9 mouse cellular contexts compared by ENCODE assay signal in genomic region chr10:95557337-95557828, GRCm38 (mm10). TPM values are rescaled to one million over a fixed set of nuclear protein-coding genes. Genes with fewer than 3 reads are reported as not detected.
DNase-seq lines count a peak whose midpoint lies in the region; ATAC-seq and TF ChIP-seq lines count a peak whose summit lies in the region.
"Had no signal": no experiment of that assay in that cellular context is flagged by ENCODE, and none has a peak within 500 bp of the region (broad histone marks: within the 10 kb centered on the region; RNA-seq: fewer than 3 reads in every experiment).

No protein-coding gene starts in this region.

- no peaks in the 10 kb centered on the region for H3K27me3 ChIP-seq in kidney, embryonic 15.5 days
- H3K27me3 ChIP-seq in E14TG2a.4 (ENCODE audit: insufficient read depth, low read length) = no peaks in the 10 kb centered on the region
- H3K27me3 ChIP-seq: embryonic facial prominence, embryonic 15.5 days had no signal

- H3K9ac ChIP-seq in kidney, embryonic 15.5 days = no peak overlapping the region
- H3K9ac ChIP-seq: embryonic facial prominence, embryonic 15.5 days had no signal

- peak; percentile 66 for TF ChIP-seq CTCF in E14TG2a.4 (conservative IDR thresholded peaks at IDR 0.05; ENCODE audit: low read length)
- TF ChIP-seq CTCF in brain, embryonic 14.5 days (IDR thresholded peaks at IDR 0.05; ENCODE audit: borderline replicate concordance, extremely low read depth, insufficient read depth, insufficient read length) = peak; percentile 52; the same call in 1 of the 2 replicates

- H3K4me1 ChIP-seq in kidney, embryonic 15.5 days = peaks cover 52% of the 10 kb centered on the region
- peaks cover 94% of the 10 kb centered on the region for H3K4me1 ChIP-seq in E14TG2a.4 (replicated peaks; ENCODE audit: low read depth, low read length)

- no peaks in the 10 kb centered on the region for H3K9me3 ChIP-seq in kidney, embryonic 15.5 days (replicated peaks)
- H3K9me3 ChIP-seq in E14TG2a.4 (ENCODE audit: low read length) = no peaks in the 10 kb centered on the region
- H3K9me3 ChIP-seq: embryonic facial prominence, embryonic 15.5 days had no signal

- WGBS in kidney, embryonic 15.5 days = 88% methylated on average over 5 of the region's 5 CpGs

- 0 out of 2 replicates have a peak, but pooled peaks have one; percentile 41 for ATAC-seq in kidney, embryonic 15.5 days (replicated peaks; ENCODE audit: low FRiP score)
- ATAC-seq in megakaryocyte progenitor cell, adult 5-6 weeks (replicated peaks; ENCODE audit: poor library complexity) = peak; percentile 56

- no peak overlapping the region for H3K27ac ChIP-seq in kidney, embryonic 15.5 days
- H3K27ac ChIP-seq: embryonic facial prominence, embryonic 15.5 days had no signal

- H3K36me3 ChIP-seq in kidney, embryonic 15.5 days = peaks cover 17% of the 10 kb centered on the region
- H3K36me3 ChIP-seq in E14TG2a.4 (ENCODE audit: insufficient read depth, low read length) = peaks cover 80% of the 10 kb centered on the region

- no peak for TF ChIP-seq POLR2A in brain, embryonic 14.5 days (IDR thresholded peaks at IDR 0.05; ENCODE audit: borderline replicate concordance, extremely low read depth, insufficient read depth, insufficient read length, poor library complexity, severe bottlenecking)

- no peak overlapping the region for H3K4me3 ChIP-seq in kidney, embryonic 15.5 days (replicated peaks)
- no peak overlapping the region for H3K4me3 ChIP-seq in E14TG2a.4 (replicated peaks; ENCODE audit: low read length)
- H3K4me3 ChIP-seq: embryonic facial prominence, embryonic 15.5 days had no signal

- no peak overlapping the region for H3K4me2 ChIP-seq in kidney, embryonic 15.5 days
- H3K4me2 ChIP-seq: embryonic facial prominence, embryonic 15.5 days had no signal

- DNase-seq in kidney, postnatal 14 days = no peak
- peak; percentile 39 for DNase-seq in brain, embryonic 14.5 days (ENCODE audit: low read depth)
- DNase-seq in layer of hippocampus, postnatal 10 days (ENCODE audit: low spot score in 2 of 2) = no peak
- no peak for DNase-seq in frontal cortex, postnatal 10 days (ENCODE audit: low spot score in 2 of 2)
- DNase-seq in right cerebral cortex, adult 2 months (ENCODE audit: low spot score in 2 of 2) = no peak

RNA-seq across cellular contexts. Expression of gene Nudt4, which starts 6.6 kb away (rescaled TPM):
- 113 and 125 TPM in 2 replicates for polyA plus RNA-seq in kidney, embryonic 15.5 days (2015; fragmentation: Nextera tagmentation; extraction: Ambion mirVana)
- 53.4 and 64.6 TPM in 2 replicates for polyA plus RNA-seq in brain, embryonic 14.5 days (2012; rRNA removed)
- total RNA-seq in megakaryocyte progenitor cell, adult 5-6 weeks (2015) = 66.1 and 67.2 TPM in 2 replicates
- 53.7 and 60.6 TPM in 2 replicates for total RNA-seq in megakaryocyte progenitor cell, adult 5-6 weeks (2017)
- 10 to 100 TPM; 91.1 to 92.9 TPM for total RNA-seq in layer of hippocampus, postnatal 10 days (2021)

RNA-seq across cellular contexts. Expression of gene Ube2n, which starts 42.4 kb away (rescaled TPM):
- 347 and 381 TPM in 2 replicates for polyA plus RNA-seq in kidney, embryonic 15.5 days (2015; fragmentation: Nextera tagmentation; extraction: Ambion mirVana)
- 231 and 242 TPM in 2 replicates for polyA plus RNA-seq in brain, embryonic 14.5 days (2012; rRNA removed)
- total RNA-seq in megakaryocyte progenitor cell, adult 5-6 weeks (2015) = 425 and 475 TPM in 2 replicates
- total RNA-seq in megakaryocyte progenitor cell, adult 5-6 weeks (2017) = 133 and 146 TPM in 2 replicates
- total RNA-seq in layer of hippocampus, postnatal 10 days (2021) = 100 to 1,000 TPM; 188 to 223 TPM

RNA-seq across cellular contexts. Expression of gene Mrpl42, which starts 55.6 kb away (rescaled TPM):
- 337 and 354 TPM in 2 replicates for polyA plus RNA-seq in kidney, embryonic 15.5 days (2015; fragmentation: Nextera tagmentation; extraction: Ambion mirVana)
- 138 and 177 TPM in 2 replicates for polyA plus RNA-seq in brain, embryonic 14.5 days (2012; rRNA removed)
- total RNA-seq in megakaryocyte progenitor cell, adult 5-6 weeks (2015) = 241 and 298 TPM in 2 replicates
- 245 and 254 TPM in 2 replicates for total RNA-seq in megakaryocyte progenitor cell, adult 5-6 weeks (2017)
- 10 to 100 TPM; 76.8 to 84.2 TPM for total RNA-seq in layer of hippocampus, postnatal 10 days (2021)
